Mouse (Mus musculus) olfactory bulb, adult 2 months (tissue): Measurements from ENCODE around the gene Rhob.
"Not testable (repeated sequence)": the region's sequence is repeated elsewhere in the genome, so short reads cannot be mapped to it uniquely, and the experiment has no call there.

ENCODE experiments used
- CTCF ChIP-seq: fragments of 200-500 bp; IDR thresholded peaks from 2 replicates; pipeline ENCODE4 v1.5.1; 2012; ENCODE audit warnings: low read depth, mild to moderate bottlenecking, low read length, moderate library complexity; ENCODE audit not compliant: insufficient read depth
- POLR2A ChIP-seq: fragments of 200-500 bp; IDR thresholded peaks from 2 replicates; pipeline ENCODE4 v1.6.1; 2012; ENCODE audit warnings: mild to moderate bottlenecking, low read depth, low read length, moderate library complexity; ENCODE audit not compliant: insufficient read depth

- TF ChIP-seq CTCF, POLR2A: not testable (repeated sequence)
Observed at GRCm38 (mm10) chr12:8461575-8461974, 38.2 kb downstream of the Rhob start.
